Mouse (Mus musculus): Measurements from ENCODE around the gene Cdk5r1.

Gene Cdk5r1

GRCm38 (mm10) chr11:80504519-80505385 lies 27.9 kb downstream of the Cdk5r1 start:
- DNase-seq, result no peak

- DNase-seq, result no peak
These were observed 28.8 kb downstream of the Cdk5r1 start for GRCm38 (mm10) chr11:80505581-80505980.

- no peak for DNase-seq
These were observed 29.7 kb downstream of the Cdk5r1 start for GRCm38 (mm10) chr11:80506483-80506882.

GRCm38 (mm10) chr11:80507791-80508190 lies 31.0 kb downstream of the Cdk5r1 start:
- DNase-seq, result no peak

- peak; percentile 43 for DNase-seq
These were observed 31.7 kb downstream of the Cdk5r1 start for GRCm38 (mm10) chr11:80508361-80509175.

GRCm38 (mm10) chr11:80509176-80509506 lies 32.3 kb downstream of the Cdk5r1 start:
- DNase-seq, result no peak

GRCm38 (mm10) chr11:80510124-80510523 lies 33.3 kb downstream of the Cdk5r1 start:
- no peak for DNase-seq

GRCm38 (mm10) chr11:80512313-80513056 lies 35.7 kb downstream of the Cdk5r1 start:
- DNase-seq, result no peak

- DNase-seq, result no peak
These were observed 37.0 kb downstream of the Cdk5r1 start for GRCm38 (mm10) chr11:80513796-80514195.

GRCm38 (mm10) chr11:80515346-80515745 lies 38.5 kb downstream of the Cdk5r1 start:
- no peak for DNase-seq

GRCm38 (mm10) chr11:80515895-80516294 lies 39.1 kb downstream of the Cdk5r1 start:
- no peak for DNase-seq

GRCm38 (mm10) chr11:80518421-80519367 lies 41.9 kb downstream of the Cdk5r1 start:
- no peak for DNase-seq

- no peak for DNase-seq
These were observed 44.3 kb downstream of the Cdk5r1 start for GRCm38 (mm10) chr11:80521148-80521547.

- peak; percentile 53 for DNase-seq
These were observed 46.0 kb downstream of the Cdk5r1 start for GRCm38 (mm10) chr11:80522852-80523251.

GRCm38 (mm10) chr11:80523410-80523809 lies 46.6 kb downstream of the Cdk5r1 start:
- peak; percentile 32 for DNase-seq

- DNase-seq, result no peak
These were observed 47.4 kb downstream of the Cdk5r1 start for GRCm38 (mm10) chr11:80524213-80524612.

- DNase-seq, result peak; percentile 10
These were observed 50.9 kb downstream of the Cdk5r1 start for GRCm38 (mm10) chr11:80527697-80528096.

- no peak for DNase-seq
These were observed 52.3 kb downstream of the Cdk5r1 start for GRCm38 (mm10) chr11:80529149-80529548.

All from lung, postnatal 36 days (tissue).